9 mouse cellular contexts compared by ENCODE assay signal in the genomic region with DNA sequence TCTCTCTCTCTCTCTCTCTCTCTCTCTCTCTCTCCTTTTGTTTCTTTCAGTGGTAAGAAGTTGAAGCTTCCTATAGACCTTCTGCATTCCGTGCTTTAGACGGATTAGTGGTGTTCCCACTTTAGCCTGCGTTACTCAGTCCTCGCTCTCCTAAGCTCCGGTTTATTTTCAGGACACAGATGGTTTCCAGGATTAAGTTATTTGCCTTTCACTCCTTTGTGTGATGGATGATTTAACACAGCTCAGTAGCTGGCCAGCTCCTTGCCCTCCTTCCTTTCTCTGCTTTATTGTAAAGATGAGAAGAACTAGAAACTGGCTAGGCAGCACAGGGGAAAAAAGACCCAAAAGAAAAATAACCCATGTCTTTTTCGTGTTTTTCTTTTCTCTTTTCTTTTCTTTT. TPM values are rescaled to one million over a fixed set of nuclear protein-coding genes. Genes with fewer than 3 reads are reported as not detected.
DNase-seq lines count a peak whose midpoint lies in the region; ATAC-seq and TF ChIP-seq lines count a peak whose summit lies in the region.
"Had no signal": no experiment of that assay in that cellular context is flagged by ENCODE, and none has a peak within 500 bp of the region (broad histone marks: within the 10 kb centered on the region; RNA-seq: fewer than 3 reads in every experiment).

No protein-coding gene starts in this region.

- no peak for ATAC-seq in kidney, embryonic 15.5 days (replicated peaks; ENCODE audit: low FRiP score)
- peak; percentile 35; the same call in 1 of the 2 replicates for ATAC-seq in embryonic facial prominence, embryonic 15.5 days (ENCODE audit: insufficient number of reproducible peaks, low FRiP score, low TSS enrichment, low read depth)
- ATAC-seq in intestine, embryonic 14.5 days (replicated peaks; ENCODE audit: low FRiP score, low TSS enrichment, low read depth), result 0 out of 2 replicates have a peak, but pooled peaks have one; percentile 6
- no peak for ATAC-seq in neural tube, embryonic 12.5 days (ENCODE audit: low FRiP score, low read depth)

- no peak overlapping the region for H3K9ac ChIP-seq in kidney, embryonic 15.5 days
- H3K9ac ChIP-seq in embryonic facial prominence, embryonic 15.5 days, result no peak overlapping the region
- peak overlapping the region; percentile 13; the same call in 1 of the 2 replicates for H3K9ac ChIP-seq in intestine, embryonic 14.5 days (ENCODE audit: low read length)
- H3K9ac ChIP-seq in neural tube, embryonic 12.5 days, result no peak overlapping the region

- no peak overlapping the region for H3K27ac ChIP-seq in kidney, embryonic 15.5 days
- H3K27ac ChIP-seq in embryonic facial prominence, embryonic 15.5 days (replicated peaks), result peak overlapping the region; percentile 77
- peak overlapping the region; percentile 76 for H3K27ac ChIP-seq in intestine, embryonic 14.5 days (ENCODE audit: low read depth)
- no peak overlapping the region for H3K27ac ChIP-seq in neural tube, embryonic 12.5 days
- no peak overlapping the region for H3K27ac ChIP-seq in left cerebral cortex, adult 2 months

- no peaks in the 10 kb centered on the region for H3K36me3 ChIP-seq in kidney, embryonic 15.5 days
- no peaks in the 10 kb centered on the region for H3K36me3 ChIP-seq in embryonic facial prominence, embryonic 15.5 days
- H3K36me3 ChIP-seq in intestine, embryonic 14.5 days (ENCODE audit: control insufficient read depth, insufficient read depth, low read length), result no peaks in the 10 kb centered on the region
- H3K36me3 ChIP-seq in neural tube, embryonic 12.5 days, result no peaks in the 10 kb centered on the region

- H3K27me3 ChIP-seq in kidney, embryonic 15.5 days, result no peaks in the 10 kb centered on the region
- H3K27me3 ChIP-seq in embryonic facial prominence, embryonic 15.5 days, result no peaks in the 10 kb centered on the region
- no peaks in the 10 kb centered on the region for H3K27me3 ChIP-seq in intestine, embryonic 14.5 days (replicated peaks; ENCODE audit: control insufficient read depth, insufficient read depth, low read length)
- no peaks in the 10 kb centered on the region for H3K27me3 ChIP-seq in neural tube, embryonic 12.5 days (replicated peaks)

- peaks cover 40% of the 10 kb centered on the region for H3K4me1 ChIP-seq in kidney, embryonic 15.5 days
- H3K4me1 ChIP-seq in embryonic facial prominence, embryonic 15.5 days, result peaks cover 33% of the 10 kb centered on the region
- H3K4me1 ChIP-seq in intestine, embryonic 14.5 days (replicated peaks; ENCODE audit: control insufficient read depth, insufficient read depth, low read length), result peaks cover 22% of the 10 kb centered on the region
- H3K4me1 ChIP-seq in neural tube, embryonic 12.5 days, result peaks cover 24% of the 10 kb centered on the region

- peak overlapping the region; percentile 58 for H3K4me2 ChIP-seq in kidney, embryonic 15.5 days
- peak overlapping the region; percentile 55 for H3K4me2 ChIP-seq in embryonic facial prominence, embryonic 15.5 days (replicated peaks)
- peak overlapping the region; percentile 48 for H3K4me2 ChIP-seq in intestine, embryonic 14.5 days (ENCODE audit: low read length)
- peak overlapping the region; percentile 45 for H3K4me2 ChIP-seq in neural tube, embryonic 12.5 days (replicated peaks)

- intact Hi-C loops in left cerebral cortex, adult 2 months (cut with DNase I), result no loop called here

- no peaks in the 10 kb centered on the region for H3K9me3 ChIP-seq in kidney, embryonic 15.5 days (replicated peaks)
- no peaks in the 10 kb centered on the region for H3K9me3 ChIP-seq in embryonic facial prominence, embryonic 15.5 days (replicated peaks)
- no peaks in the 10 kb centered on the region for H3K9me3 ChIP-seq in intestine, embryonic 14.5 days (ENCODE audit: control insufficient read depth, low read length)
- no peaks in the 10 kb centered on the region for H3K9me3 ChIP-seq in neural tube, embryonic 12.5 days

- no peak for TF ChIP-seq CTCF in left cerebral cortex, adult 2 months (IDR thresholded peaks at IDR 0.05)

- no peak for DNase-seq in kidney, postnatal 4 days
- DNase-seq in intestine, embryonic 14.5 days (ENCODE audit: low spot score), result no peak
- DNase-seq in T-cell, adult 2 months (ENCODE audit: low spot score), result no peak
- DNase-seq in left cerebral cortex, adult 2 months (ENCODE audit: extremely low spot score in 1 of 2, low spot score in 2 of 2), result no peak
- no peak for DNase-seq in cerebellum, postnatal 25 days
- DNase-seq: cerebellum, adult 11-12 months had no signal

- 13% methylated on average over 6 of the region's 6 CpGs for WGBS in kidney, embryonic 15.5 days
- 7% methylated on average over 6 of the region's 6 CpGs for WGBS in embryonic facial prominence, embryonic 15.5 days
- 12% methylated on average over 6 of the region's 6 CpGs for WGBS in intestine, embryonic 14.5 days
- 8% methylated on average over 6 of the region's 6 CpGs for WGBS in neural tube, embryonic 12.5 days

- peak overlapping the region; percentile 24; the same call in 1 of the 2 replicates for H3K4me3 ChIP-seq in kidney, embryonic 15.5 days (replicated peaks)
- H3K4me3 ChIP-seq in embryonic facial prominence, embryonic 15.5 days (replicated peaks), result peak overlapping the region; percentile 31; the same call in 1 of the 2 replicates
- H3K4me3 ChIP-seq in intestine, embryonic 14.5 days (ENCODE audit: low read depth, low read length), result peak overlapping the region; percentile 27
- no peak overlapping the region for H3K4me3 ChIP-seq in neural tube, embryonic 12.5 days
- H3K4me3 ChIP-seq in left cerebral cortex, adult 2 months, result no peak overlapping the region

RNA-seq across cellular contexts. Expression of gene F2rl1, which starts 23.8 kb away (rescaled TPM):
- polyA plus RNA-seq in kidney, embryonic 15.5 days (2015; fragmentation: Nextera tagmentation; extraction: Ambion mirVana), result 7.8 and 8.5 TPM in 2 replicates
- 4.5 and 5.1 TPM in 2 replicates for polyA plus RNA-seq in embryonic facial prominence, embryonic 15.5 days (2015; fragmentation: Nextera tagmentation; extraction: Ambion mirVana)
- polyA plus RNA-seq in intestine, embryonic 14.5 days (2014; fragmentation: Nextera tagmentation; extraction: Ambion mirVana), result 14.2 and 14.3 TPM in 2 replicates
- polyA plus RNA-seq in neural tube, embryonic 12.5 days (2016; fragmentation: Nextera tagmentation; extraction: Ambion mirVana), result 0.11 TPM in 1 of 2 replicates, not detected in the other
- total RNA-seq in left cerebral cortex, adult 2 months (2021), result under 1 TPM; 0.21 to 0.32 TPM

Comparison
In these comparisons a context has a peak if more than half of its experiments do, and no peak if none do; other contexts are left out.
1. ATAC-seq: peak in embryonic facial prominence, embryonic 15.5 days (single experiment) and intestine, embryonic 14.5 days (single experiment); none in kidney, embryonic 15.5 days (single experiment) and neural tube, embryonic 12.5 days (single experiment).
2. H3K27ac ChIP-seq: peak in embryonic facial prominence, embryonic 15.5 days (single experiment) and intestine, embryonic 14.5 days (single experiment); none in kidney, embryonic 15.5 days (single experiment), neural tube, embryonic 12.5 days (single experiment) and left cerebral cortex, adult 2 months (single experiment).
3. H3K4me3 ChIP-seq: peak in kidney, embryonic 15.5 days (single experiment), embryonic facial prominence, embryonic 15.5 days (single experiment) and intestine, embryonic 14.5 days (single experiment); none in neural tube, embryonic 12.5 days (single experiment) and left cerebral cortex, adult 2 months (single experiment).
4. Peak in every context shown above with its lines, with median percentiles within 50 percentile points of each other: H3K4me2 ChIP-seq.